Mouse (Mus musculus) E14TG2a.4 (cell line): Measurements from ENCODE around the gene Chst8.

Experiments
- CTCF ChIP-seq: conservative IDR thresholded peaks from 2 replicates; pipeline ENCODE4 v1.5.1; 2014; ENCODE audit warnings: low read length
- NANOG ChIP-seq: IDR thresholded peaks from 2 replicates; pipeline ENCODE4 v1.6.1; 2014; ENCODE audit warnings: borderline replicate concordance, low read length, mixed read lengths
- POU5F1 ChIP-seq: IDR thresholded peaks from 2 replicates; pipeline ENCODE4 v1.6.1; 2014; ENCODE audit warnings: low read length, borderline replicate concordance

GRCm38 (mm10) chr7:34848811-34849210 lies 36.3 kb upstream of the Chst8 start:
- TF ChIP-seq CTCF: peak; percentile 40
- no peak for TF ChIP-seq NANOG
- no peak for TF ChIP-seq POU5F1
